Comparison of ENCODE assay signal across 8 mouse cellular contexts in genomic region chr2:163417830-163418229, GRCm38 (mm10). TPM values are rescaled to one million over a fixed set of nuclear protein-coding genes. Genes with fewer than 3 reads are reported as not detected.
DNase-seq lines count a peak whose midpoint lies in the region; ATAC-seq and TF ChIP-seq lines count a peak whose summit lies in the region.
"Had no signal": no experiment of that assay in that cellular context is flagged by ENCODE, and none has a peak within 500 bp of the region (broad histone marks: within the 10 kb centered on the region; RNA-seq: fewer than 3 reads in every experiment).

No protein-coding gene starts in this region.

- H3K9me3 ChIP-seq in lung, postnatal 0 days (ENCODE audit: low read length): no peaks in the 10 kb centered on the region
- no peaks in the 10 kb centered on the region for H3K9me3 ChIP-seq in forebrain, embryonic 13.5 days (replicated peaks)
- H3K9me3 ChIP-seq in limb, embryonic 13.5 days: no peaks in the 10 kb centered on the region
- H3K9me3 ChIP-seq in stomach, embryonic 15.5 days: no peaks in the 10 kb centered on the region

- no peak for DNase-seq in lung, postnatal 0 days (ENCODE audit: low spot score)
- no peak for DNase-seq in lung, postnatal 10 days
- no peak for DNase-seq in thymus, postnatal 25 days
- DNase-seq in left cerebral cortex, postnatal 14 days (ENCODE audit: low spot score in 2 of 2): no peak
- DNase-seq: gastrocnemius, postnatal 14 days had no signal

- no peak for TF ChIP-seq EP300 in lung, postnatal 0 days (IDR thresholded peaks at IDR 0.05)

- H3K9ac ChIP-seq in lung, postnatal 0 days (replicated peaks; ENCODE audit: low read depth): no peak overlapping the region
- no peak overlapping the region; the same call in 1 of the 2 replicates for H3K9ac ChIP-seq in forebrain, embryonic 13.5 days
- peak overlapping the region; percentile 96 for H3K9ac ChIP-seq in limb, embryonic 13.5 days
- no peak overlapping the region for H3K9ac ChIP-seq in stomach, embryonic 15.5 days

- TF ChIP-seq CTCF in lung, postnatal 0 days (IDR thresholded peaks at IDR 0.05): no peak

- no peak for ATAC-seq in lung, postnatal 0 days
- ATAC-seq in forebrain, embryonic 13.5 days: no peak
- no peak for ATAC-seq in limb, embryonic 13.5 days (ENCODE audit: low FRiP score, low read depth)
- ATAC-seq in stomach, embryonic 15.5 days (ENCODE audit: insufficient read depth, low FRiP score, low read depth): no peak

- no peak overlapping the region; the same call in 1 of the 2 replicates for H3K4me3 ChIP-seq in lung, postnatal 0 days (ENCODE audit: low read depth, low read length)
- peak overlapping the region; percentile 91; the same call in 1 of the 2 replicates for H3K4me3 ChIP-seq in forebrain, embryonic 13.5 days
- peak overlapping the region; percentile 100 for H3K4me3 ChIP-seq in limb, embryonic 13.5 days
- H3K4me3 ChIP-seq in stomach, embryonic 15.5 days (replicated peaks): peak overlapping the region; percentile 95

- peaks cover 4% of the 10 kb centered on the region; the same call in 1 of the 2 replicates for H3K4me1 ChIP-seq in lung, postnatal 0 days (ENCODE audit: insufficient read depth, low read depth, low read length)
- peaks cover 33% of the 10 kb centered on the region for H3K4me1 ChIP-seq in forebrain, embryonic 13.5 days
- H3K4me1 ChIP-seq in limb, embryonic 13.5 days: peaks cover 24% of the 10 kb centered on the region
- H3K4me1 ChIP-seq in stomach, embryonic 15.5 days: peaks cover 16% of the 10 kb centered on the region

- H3K27me3 ChIP-seq in lung, postnatal 0 days (replicated peaks; ENCODE audit: insufficient read depth, low read length): no peaks in the 10 kb centered on the region
- H3K27me3 ChIP-seq in forebrain, embryonic 13.5 days: no peaks in the 10 kb centered on the region
- no peaks in the 10 kb centered on the region for H3K27me3 ChIP-seq in limb, embryonic 13.5 days
- no peaks in the 10 kb centered on the region for H3K27me3 ChIP-seq in stomach, embryonic 15.5 days (replicated peaks)

- peak overlapping the region; percentile 69 for H3K4me2 ChIP-seq in lung, postnatal 0 days (replicated peaks; ENCODE audit: low read depth, low read length)
- peak overlapping the region; percentile 96 for H3K4me2 ChIP-seq in forebrain, embryonic 13.5 days
- H3K4me2 ChIP-seq in limb, embryonic 13.5 days (replicated peaks): peak overlapping the region; percentile 86
- peak overlapping the region; percentile 68 for H3K4me2 ChIP-seq in stomach, embryonic 15.5 days

- H3K36me3 ChIP-seq in lung, postnatal 0 days (ENCODE audit: insufficient read depth, low read length): no peaks in the 10 kb centered on the region
- peaks cover 22% of the 10 kb centered on the region for H3K36me3 ChIP-seq in forebrain, embryonic 13.5 days (ENCODE audit: poor library complexity, severe bottlenecking)
- H3K36me3 ChIP-seq in limb, embryonic 13.5 days: peaks cover 19% of the 10 kb centered on the region
- H3K36me3 ChIP-seq in stomach, embryonic 15.5 days: peaks cover 8% of the 10 kb centered on the region

- H3K27ac ChIP-seq in lung, postnatal 0 days (ENCODE audit: low read length): no peak overlapping the region
- H3K27ac ChIP-seq in forebrain, embryonic 13.5 days: no peak overlapping the region
- no peak overlapping the region for H3K27ac ChIP-seq in limb, embryonic 13.5 days
- no peak overlapping the region for H3K27ac ChIP-seq in stomach, embryonic 15.5 days

- intact Hi-C loops in left cerebral cortex, postnatal 14 days (cut with DNase I): loop anchor here (10.0 kb wide), 1 partner anchor 473 kb away; the partner anchor contains the start of gene L3mbtl1

RNA-seq across cellular contexts. Expression of gene Oser1, which starts 6.7 kb away (rescaled TPM):
- 73.8 and 74.6 TPM in 2 replicates for polyA plus RNA-seq in lung, postnatal 0 days (2015; fragmentation: Nextera tagmentation; extraction: Ambion mirVana)
- 80.1 and 83.3 TPM in 2 replicates for polyA plus RNA-seq in forebrain, embryonic 13.5 days (2015; fragmentation: Nextera tagmentation; extraction: Ambion mirVana)
- 95.8 and 96.5 TPM in 2 replicates for polyA plus RNA-seq in limb, embryonic 13.5 days (2015; fragmentation: Nextera tagmentation; extraction: Ambion mirVana)
- 79.1 and 84.6 TPM in 2 replicates for polyA plus RNA-seq in stomach, embryonic 15.5 days (2015; fragmentation: Nextera tagmentation; extraction: Ambion mirVana)
- total RNA-seq in left cerebral cortex, postnatal 14 days (2021): 10 to 100 TPM; 20.5 to 21.4 TPM

RNA-seq across cellular contexts. Expression of gene Jph2, which starts 20.0 kb away (rescaled TPM):
- polyA plus RNA-seq in lung, postnatal 0 days (2015; fragmentation: Nextera tagmentation; extraction: Ambion mirVana): 4.0 and 6.0 TPM in 2 replicates
- polyA plus RNA-seq in forebrain, embryonic 13.5 days (2015; fragmentation: Nextera tagmentation; extraction: Ambion mirVana): 0.12 and 0.18 TPM in 2 replicates
- 2.4 and 2.7 TPM in 2 replicates for polyA plus RNA-seq in limb, embryonic 13.5 days (2015; fragmentation: Nextera tagmentation; extraction: Ambion mirVana)
- polyA plus RNA-seq in stomach, embryonic 15.5 days (2015; fragmentation: Nextera tagmentation; extraction: Ambion mirVana): 12.7 and 13.1 TPM in 2 replicates
- under 1 TPM; 0.51 to 0.72 TPM for total RNA-seq in left cerebral cortex, postnatal 14 days (2021)

RNA-seq across cellular contexts. Expression of gene Gdap1l1, which starts 20.4 kb away (rescaled TPM):
- 0.37 and 0.43 TPM in 2 replicates for polyA plus RNA-seq in lung, postnatal 0 days (2015; fragmentation: Nextera tagmentation; extraction: Ambion mirVana)
- polyA plus RNA-seq in forebrain, embryonic 13.5 days (2015; fragmentation: Nextera tagmentation; extraction: Ambion mirVana): 79.5 and 82.0 TPM in 2 replicates
- polyA plus RNA-seq in limb, embryonic 13.5 days (2015; fragmentation: Nextera tagmentation; extraction: Ambion mirVana): 0.72 and 0.78 TPM in 2 replicates
- polyA plus RNA-seq in stomach, embryonic 15.5 days (2015; fragmentation: Nextera tagmentation; extraction: Ambion mirVana): 5.8 and 6.3 TPM in 2 replicates
- total RNA-seq in left cerebral cortex, postnatal 14 days (2021): 10 to 100 TPM; 83.4 to 91.7 TPM

RNA-seq across cellular contexts. Expression of gene Fitm2, which starts 54.6 kb away (rescaled TPM):
- polyA plus RNA-seq in lung, postnatal 0 days (2015; fragmentation: Nextera tagmentation; extraction: Ambion mirVana): 18.6 and 22.5 TPM in 2 replicates
- 10.2 and 11.0 TPM in 2 replicates for polyA plus RNA-seq in forebrain, embryonic 13.5 days (2015; fragmentation: Nextera tagmentation; extraction: Ambion mirVana)
- polyA plus RNA-seq in limb, embryonic 13.5 days (2015; fragmentation: Nextera tagmentation; extraction: Ambion mirVana): 10.9 and 11.3 TPM in 2 replicates
- 10.8 TPM in 2 replicates for polyA plus RNA-seq in stomach, embryonic 15.5 days (2015; fragmentation: Nextera tagmentation; extraction: Ambion mirVana)
- 10 to 100 TPM; 18.8 to 18.9 TPM for total RNA-seq in left cerebral cortex, postnatal 14 days (2021)

Comparison
In these comparisons a context has a peak if more than half of its experiments do, and no peak if none do; other contexts are left out.
1. RNA of gene Gdap1l1, which starts 20.4 kb away (polyA plus RNA-seq): 79.5 to 82.0 TPM in forebrain, embryonic 13.5 days; 5.8 to 6.3 TPM in stomach, embryonic 15.5 days, 0.72 to 0.78 TPM in limb, embryonic 13.5 days and 0.37 to 0.43 TPM in lung, postnatal 0 days; every median in the first group is over 10 times any median in the second.
2. Peak in every context shown above with its lines, with median percentiles within 50 percentile points of each other: H3K4me2 ChIP-seq.